Mouse (Mus musculus): Measurements from ENCODE around the gene Gm49337. TPM values are rescaled to one million over a fixed set of nuclear protein-coding genes. Genes with fewer than 3 reads are reported as not detected.

Gene Gm49337
- total RNA-seq (2022), result 1 to 10 TPM in 1 of 4 experiments, under 1 TPM in 1, not detected in 2; 0.32 to 1.4 TPM

- no peak for DNase-seq (ENCODE audit: low spot score in 2 of 2)
Observed at GRCm38 (mm10) chr4:116173072-116173471, at the start of gene Gm49337, which contains the start of gene 1700042G07Rik. Gene Gm49337 (plus strand): TSS chr4:116173384. Gene 1700042G07Rik (plus strand): TSS chr4:116173372.

GRCm38 (mm10) chr4:116123602-116124519 lies 49.3 kb upstream of the Gm49337 start, which contains the start of the genes Rad54l and Pomgnt1:
Gene Rad54l (minus strand): TSS chr4:116123690.
Gene Pomgnt1 (plus strand): TSS chr4:116123840.
- peak; percentile 43 to 66 for DNase-seq (ENCODE audit: low spot score in 2 of 2)

- DNase-seq (ENCODE audit: low spot score in 2 of 2), result no peak
Observed at GRCm38 (mm10) chr4:116125803-116126386, 47.3 kb upstream of the Gm49337 start.

GRCm38 (mm10) chr4:116127956-116128355 lies 45.2 kb upstream of the Gm49337 start:
- DNase-seq (ENCODE audit: low spot score in 2 of 2), result no peak

GRCm38 (mm10) chr4:116133126-116133525 lies 40.1 kb upstream of the Gm49337 start:
- no peak for DNase-seq (ENCODE audit: low spot score in 2 of 2)

- DNase-seq (ENCODE audit: low spot score in 2 of 2), result no peak
Observed at GRCm38 (mm10) chr4:116134990-116135389, 38.2 kb upstream of the Gm49337 start.

- DNase-seq (ENCODE audit: low spot score in 2 of 2), result no peak
Observed at GRCm38 (mm10) chr4:116137421-116137996, 35.7 kb upstream of the Gm49337 start.

GRCm38 (mm10) chr4:116140801-116141574 lies 32.2 kb upstream of the Gm49337 start:
- no peak for DNase-seq (ENCODE audit: low spot score in 2 of 2)

- no peak for DNase-seq (ENCODE audit: low spot score in 2 of 2)
Observed at GRCm38 (mm10) chr4:116141736-116142135, 31.4 kb upstream of the Gm49337 start.

- no peak for DNase-seq (ENCODE audit: low spot score in 2 of 2)
Observed at GRCm38 (mm10) chr4:116142269-116142668, 30.9 kb upstream of the Gm49337 start.

- peak; percentile 9 to 19 for DNase-seq (ENCODE audit: low spot score in 2 of 2)
Observed at GRCm38 (mm10) chr4:116143317-116143811, 29.8 kb upstream of the Gm49337 start.

- DNase-seq (ENCODE audit: low spot score in 2 of 2), result peak; percentile 50 to 53
Observed at GRCm38 (mm10) chr4:116143891-116144717, 29.1 kb upstream of the Gm49337 start.

- DNase-seq (ENCODE audit: low spot score in 2 of 2), result no peak
Observed at GRCm38 (mm10) chr4:116149812-116150155, 23.4 kb upstream of the Gm49337 start.

GRCm38 (mm10) chr4:116150156-116150861 lies 22.9 kb upstream of the Gm49337 start:
- peak; percentile 17 to 40 for DNase-seq (ENCODE audit: low spot score in 2 of 2)

GRCm38 (mm10) chr4:116150862-116151221 lies 22.3 kb upstream of the Gm49337 start:
- DNase-seq (ENCODE audit: low spot score in 2 of 2), result no peak

GRCm38 (mm10) chr4:116151238-116151637 lies 21.9 kb upstream of the Gm49337 start, which contains the start of gene Lurap1:
Gene Lurap1 (minus strand): TSS chr4:116151338.
- no peak for DNase-seq (ENCODE audit: low spot score in 2 of 2)

- no peak for DNase-seq (ENCODE audit: low spot score in 2 of 2)
Observed at GRCm38 (mm10) chr4:116152702-116153101, 20.5 kb upstream of the Gm49337 start.

- no peak for DNase-seq (ENCODE audit: low spot score in 2 of 2)
Observed at GRCm38 (mm10) chr4:116157882-116158281, 15.3 kb upstream of the Gm49337 start.

- no peak for DNase-seq (ENCODE audit: low spot score in 2 of 2)
Observed at GRCm38 (mm10) chr4:116159912-116160311, 13.3 kb upstream of the Gm49337 start.

Measured in gastrocnemius, adult 8-10 months (tissue).